Mouse (Mus musculus) heart, embryonic 14.5 days (tissue): ENCODE measurements at regions not wholly inside any gene's neighbourhood (a gene's known extent, or its start where the extent isn't known, plus 50 kb on each side); places are given as distances from the start of the nearest gene placed in this dataset.

Source experiments
- ATAC-seq: fragments of 200-750 bp; cut with Nextera tagmentation; 2 replicates; pipeline ENCODE4 v1.8.0; 2017; ENCODE audit warnings: low read depth, moderate TSS enrichment; ENCODE audit not compliant: insufficient number of reproducible peaks, insufficient read depth, low FRiP score
- H3K27ac ChIP-seq, 2 experiments: fragments of 200-500 bp in 1 of 2; fragments of 300-500 bp in 1 of 2; sonication (generic) in 1 of 2; replicated peaks in 1 of 2; 2 replicates each; pipeline ENCODE4 v1.5.1; 2012 to 2014; ENCODE audit warnings: low read depth in 2 of 2, low read length in 2 of 2, control low read depth in 1 of 2, mild to moderate bottlenecking in 1 of 2, mixed read lengths in 1 of 2; ENCODE audit not compliant: control insufficient read depth in 1 of 2, insufficient read depth in 1 of 2
- H3K27me3 ChIP-seq: fragments of 300-500 bp; sonication (generic); 2 replicates; pipeline ENCODE4 v1.6.1; 2014; ENCODE audit warnings: mild to moderate bottlenecking, low read length, control low read depth; ENCODE audit not compliant: control insufficient read depth, insufficient read depth
- H3K36me3 ChIP-seq: fragments of 300-500 bp; sonication (generic); 2 replicates; pipeline ENCODE4 v1.6.1; 2014; ENCODE audit warnings: mild to moderate bottlenecking, control low read depth, low read length, mixed read lengths; ENCODE audit not compliant: control insufficient read depth, insufficient read depth
- H3K4me1 ChIP-seq, 2 experiments: fragments of 200-500 bp in 1 of 2; fragments of 300-500 bp in 1 of 2; sonication (generic) in 1 of 2; 2 replicates each; pipeline ENCODE4 v1.6.1; 2012 to 2014; ENCODE audit warnings: low read length in 2 of 2, control low read depth in 1 of 2, mixed read lengths in 1 of 2; ENCODE audit not compliant: control insufficient read depth in 2 of 2, insufficient read depth in 2 of 2
- H3K4me2 ChIP-seq: fragments of 300-500 bp; sonication (generic); 2 replicates; pipeline ENCODE4 v1.6.1; 2014; ENCODE audit warnings: mild to moderate bottlenecking, low read length
- H3K4me3 ChIP-seq, 2 experiments: fragments of 200-500 bp in 1 of 2; fragments of 300-500 bp in 1 of 2; sonication (generic) in 1 of 2; 2 replicates each; pipeline ENCODE4 v1.5.1; 2012 to 2014; ENCODE audit warnings: low read length in 2 of 2, mild to moderate bottlenecking in 2 of 2, control low read depth in 1 of 2, low read depth in 1 of 2, moderate library complexity in 1 of 2; ENCODE audit not compliant: control insufficient read depth in 1 of 2, insufficient read depth in 1 of 2
- H3K9ac ChIP-seq: fragments of 300-500 bp; sonication (generic); 2 replicates; pipeline ENCODE4 v1.6.1; 2014; ENCODE audit warnings: mild to moderate bottlenecking, low read length
- H3K9me3 ChIP-seq: fragments of 300-500 bp; sonication (generic); 2 replicates; pipeline ENCODE4 v1.6.1; 2016; ENCODE audit warnings: low read length, control low read depth; ENCODE audit not compliant: control insufficient read depth
- WGBS: fragments of 180-500 bp; shearing (Covaris S2); extraction: QIAGEN DNeasy Blood & Tissue Kit; methylation state at CpG from one replicate; pipeline ENCODE4 v1.1.7; 2014; 5-methylcytosine and 5-hydroxymethylcytosine counted together

GRCm38 (mm10) chr1:164682867-164683599 lies 113.4 kb upstream of the Dpt start:
- H3K4me3 ChIP-seq: no peak overlapping the region
- no peak overlapping the region for H3K4me2 ChIP-seq
- no peak for ATAC-seq
- H3K9me3 ChIP-seq: no peaks in the 10 kb centered on the region
- WGBS: 60% methylated on average over 5 of the region's 5 CpGs
- no peak overlapping the region for H3K27ac ChIP-seq
- no peaks in the 10 kb centered on the region for H3K27me3 ChIP-seq
- H3K9ac ChIP-seq: no peak overlapping the region
- peaks cover 0 to 2% of the 10 kb centered on the region in 2 experiments; a peak in 1 of 4 replicates for H3K4me1 ChIP-seq
- H3K36me3 ChIP-seq: no peaks in the 10 kb centered on the region

DNA sequence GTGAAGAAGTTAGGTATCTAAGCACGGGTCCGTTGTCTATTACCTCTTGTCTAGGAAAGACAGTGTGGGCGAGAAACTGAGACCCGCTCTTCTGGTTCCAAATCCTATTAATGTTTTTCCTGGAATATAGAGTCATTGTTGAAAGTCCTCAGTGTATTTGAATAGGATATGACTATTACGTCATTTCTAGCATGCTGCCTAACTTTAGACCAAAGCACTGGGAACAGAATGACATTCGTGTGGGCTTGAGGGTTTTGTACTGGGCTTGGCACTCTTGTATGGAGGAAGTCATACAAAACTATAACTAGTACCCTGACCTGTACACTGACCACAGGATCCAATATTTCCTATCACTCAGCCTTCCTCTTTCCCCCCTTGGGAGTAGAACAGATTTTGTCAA lies 114.0 kb upstream of the Dpt start:
- ATAC-seq: no peak
- H3K36me3 ChIP-seq: no peaks in the 10 kb centered on the region
- no peak overlapping the region for H3K27ac ChIP-seq

DNA sequence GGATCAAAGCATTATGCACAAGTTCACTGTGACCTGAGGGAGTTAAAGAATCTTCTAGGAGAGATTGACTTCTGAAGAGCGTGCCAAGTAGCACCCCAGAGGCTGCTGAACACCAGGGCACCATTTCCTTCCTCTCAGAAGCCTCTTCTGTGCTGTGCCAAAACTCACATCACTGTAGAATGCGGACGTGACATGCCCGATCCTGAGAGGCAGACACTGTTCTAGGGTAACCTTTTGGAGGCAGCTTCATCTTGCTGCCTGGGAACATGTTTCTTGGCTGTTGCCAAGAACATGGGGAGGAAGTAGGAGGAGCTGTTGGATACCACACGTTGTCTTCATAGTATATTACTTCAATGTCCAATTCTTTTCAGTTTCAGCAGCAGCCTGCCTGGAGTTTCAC lies 114.9 kb upstream of the Dpt start:
- no peak overlapping the region for H3K4me3 ChIP-seq
- peaks cover 7% of the 10 kb centered on the region for H3K9me3 ChIP-seq
- WGBS: 56% methylated on average over 5 of the region's 5 CpGs
- no peak overlapping the region for H3K9ac ChIP-seq
- H3K27ac ChIP-seq: no peak overlapping the region
- no peak overlapping the region for H3K4me2 ChIP-seq
- peaks cover 0 to 2% of the 10 kb centered on the region in 2 experiments; a peak in 1 of 4 replicates for H3K4me1 ChIP-seq
- ATAC-seq: no peak
- H3K36me3 ChIP-seq: no peaks in the 10 kb centered on the region
- no peaks in the 10 kb centered on the region for H3K27me3 ChIP-seq

More for the DNA sequence above, 114.0 kb upstream of the Dpt start:
- Histone ChIP-seq H3K9ac (no peak overlapping the region), H3K9me3 (no peaks in the 10 kb centered on the region), H3K4me3 (no peak overlapping the region), H3K4me2 (no peak overlapping the region), H3K27me3 (no peaks in the 10 kb centered on the region), H3K4me1 (peaks cover 0 to 2% of the 10 kb centered on the region in 2 experiments; a peak in 1 of 4 replicates)
- whole genome bisulfite sequencing: 87% methylated on average over 6 of the region's 6 CpGs

GRCm38 (mm10) chr1:164678303-164678702 lies 118.1 kb upstream of the Dpt start:
- Histone ChIP-seq H3K4me1 (peaks cover 0 to 2% of the 10 kb centered on the region in 2 experiments; a peak in 1 of 4 replicates), H3K36me3 (no peaks in the 10 kb centered on the region), H3K4me3 (no peak overlapping the region), H3K27ac (no peak overlapping the region), H3K9ac (no peak overlapping the region), H3K27me3 (no peaks in the 10 kb centered on the region), H3K4me2 (no peak overlapping the region), H3K9me3 (peaks cover 8% of the 10 kb centered on the region)
- no peak for ATAC-seq
- 33% methylated on average over 3 of the region's 3 CpGs for whole genome bisulfite sequencing

DNA sequence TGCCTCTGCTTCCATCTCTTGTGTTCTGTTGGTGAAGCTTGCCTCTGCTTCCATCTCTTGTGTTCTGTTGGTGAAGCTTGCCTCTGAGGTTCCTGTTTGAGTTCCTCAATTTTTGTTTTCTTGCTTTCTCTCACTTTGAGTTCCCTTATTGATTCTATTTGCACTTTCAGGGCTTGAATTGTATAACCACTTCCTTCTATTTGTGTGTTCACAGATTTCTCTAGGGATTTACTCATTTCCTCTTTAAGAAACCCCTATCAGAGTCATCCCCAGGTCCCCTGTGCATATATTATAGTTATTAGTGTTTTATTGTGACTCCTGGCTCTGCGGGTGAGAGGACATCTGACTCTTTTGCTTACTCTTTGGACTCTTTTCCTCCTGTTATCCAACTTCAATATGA lies 144.2 kb upstream of the Dpt start:
- Histone ChIP-seq H3K4me1 (peaks cover 0 to 7% of the 10 kb centered on the region in 2 experiments; a peak in 1 of 4 replicates), H3K36me3 (no peaks in the 10 kb centered on the region), H3K4me2 (no peak overlapping the region), H3K9me3 (peaks cover 5% of the 10 kb centered on the region; the same call in 1 of the 2 replicates), H3K27ac (no peak overlapping the region), H3K9ac (no peak overlapping the region), H3K27me3 (no peaks in the 10 kb centered on the region), H3K4me3 (no peak overlapping the region)
- 84% methylated on average over 1 of the region's 1 CpGs for WGBS
- no peak for ATAC-seq

DNA sequence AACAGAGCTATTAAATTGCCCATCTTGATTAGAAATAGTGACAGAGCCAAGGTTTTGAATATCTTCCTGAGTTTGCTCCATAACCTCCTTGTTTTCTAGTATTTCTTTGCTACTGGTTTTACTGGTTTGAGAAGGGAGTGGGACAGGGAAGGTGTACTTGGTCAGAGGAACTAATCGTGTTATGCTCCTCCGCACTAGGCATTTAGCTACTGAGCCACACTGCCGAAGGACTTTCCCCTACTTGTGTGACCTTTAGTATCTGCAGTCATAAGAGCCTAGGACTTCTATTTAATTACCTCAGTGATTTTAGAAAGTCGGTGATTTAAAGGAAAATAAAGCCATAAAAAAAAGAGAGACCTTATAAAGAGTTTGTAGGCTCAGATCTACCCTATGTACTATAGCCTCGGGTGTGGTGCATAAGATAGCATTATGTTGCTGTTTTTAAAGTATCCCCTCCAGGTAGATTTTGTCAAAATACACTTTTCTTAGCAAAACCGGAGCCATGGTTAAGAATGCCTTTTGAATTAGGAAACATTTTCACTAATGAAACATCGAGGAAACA lies 158.5 kb upstream of the Dpt start:
- no peak overlapping the region for H3K9ac ChIP-seq
- H3K27ac ChIP-seq: no peak overlapping the region
- H3K36me3 ChIP-seq: no peaks in the 10 kb centered on the region
- no peak overlapping the region for H3K4me3 ChIP-seq
- H3K9me3 ChIP-seq: peaks cover 4% of the 10 kb centered on the region; the same call in 1 of the 2 replicates
- no peaks in the 10 kb centered on the region for H3K27me3 ChIP-seq
- H3K4me1 ChIP-seq: no peaks in the 10 kb centered on the region
- 81% methylated on average over 7 of the region's 7 CpGs for WGBS
- no peak for ATAC-seq
- no peak overlapping the region for H3K4me2 ChIP-seq

- Histone ChIP-seq H3K9me3 (peaks cover 5% of the 10 kb centered on the region; the same call in 1 of the 2 replicates), H3K27ac (no peak overlapping the region), H3K4me1 (no peaks in the 10 kb centered on the region; a peak in 1 of 4 replicates), H3K36me3 (no peaks in the 10 kb centered on the region), H3K4me3 (no peak overlapping the region), H3K9ac (no peak overlapping the region), H3K27me3 (no peaks in the 10 kb centered on the region), H3K4me2 (no peak overlapping the region)
- WGBS: 64% methylated on average over 6 of the region's 6 CpGs
- ATAC-seq: no peak
These were observed 164.8 kb upstream of the Dpt start for GRCm38 (mm10) chr1:164631679-164632078.
